Mouse (Mus musculus) ovary, postnatal 36 days (tissue): ENCODE measurements around the gene Msx2.

Experiments
- DNase-seq: peaks from one replicate; pipeline ENCODE4 v3.0.0; 2022; ENCODE audit warnings: low spot score, mixed read lengths

The Msx2 gene

GRCm38 (mm10) chr13:53465191-53465820 lies 7.6 kb downstream of the Msx2 start:
- DNase-seq: no peak

DNA sequence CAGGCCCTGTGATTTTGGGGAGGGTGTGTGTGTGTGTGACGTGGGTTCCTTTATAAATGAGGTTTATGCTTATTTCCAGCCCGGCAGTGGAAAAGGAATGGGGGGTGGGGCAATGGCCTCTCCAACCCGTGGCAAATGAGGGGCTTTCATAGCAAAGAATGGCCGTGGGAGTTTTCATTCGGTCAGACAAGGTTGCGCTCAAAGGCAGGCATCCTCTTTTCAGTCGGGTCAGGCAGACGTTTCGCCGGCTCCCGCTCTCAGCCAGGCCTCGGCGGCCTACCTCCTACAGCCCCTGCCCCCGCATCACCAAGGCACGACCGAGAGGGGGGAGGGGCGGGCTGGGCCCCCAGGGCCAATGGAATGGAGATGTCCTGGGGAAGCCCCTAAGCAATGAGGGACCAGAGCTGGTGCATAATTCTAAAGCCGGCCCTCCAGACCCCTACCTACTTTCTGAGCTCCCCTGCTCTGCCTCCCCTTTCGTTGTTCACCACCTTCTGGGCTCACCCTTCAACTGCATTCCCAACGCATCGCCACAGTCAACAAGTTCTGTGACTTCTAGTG lies 8.4 kb downstream of the Msx2 start:
- no peak for DNase-seq

DNA sequence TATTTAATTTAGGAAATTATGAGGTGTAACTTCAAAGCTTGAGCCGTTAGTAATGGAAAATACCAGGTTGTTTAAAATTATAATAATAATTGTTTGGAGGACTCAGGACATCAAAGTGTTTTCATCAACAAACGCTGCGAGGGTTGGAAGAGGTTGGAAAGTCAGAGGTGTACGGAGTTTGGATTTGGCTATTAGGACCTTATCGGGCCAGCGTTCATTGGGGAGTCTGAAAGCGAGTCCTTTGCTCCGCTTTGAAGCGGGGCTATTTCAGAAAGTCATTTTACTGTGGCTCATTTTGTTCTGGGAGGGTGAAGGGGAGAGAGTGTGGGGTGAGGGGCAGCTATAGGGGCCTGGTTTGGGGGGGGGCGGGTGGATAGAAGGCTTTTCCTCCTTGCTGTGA lies 8.9 kb downstream of the Msx2 start:
- DNase-seq: no peak

DNA sequence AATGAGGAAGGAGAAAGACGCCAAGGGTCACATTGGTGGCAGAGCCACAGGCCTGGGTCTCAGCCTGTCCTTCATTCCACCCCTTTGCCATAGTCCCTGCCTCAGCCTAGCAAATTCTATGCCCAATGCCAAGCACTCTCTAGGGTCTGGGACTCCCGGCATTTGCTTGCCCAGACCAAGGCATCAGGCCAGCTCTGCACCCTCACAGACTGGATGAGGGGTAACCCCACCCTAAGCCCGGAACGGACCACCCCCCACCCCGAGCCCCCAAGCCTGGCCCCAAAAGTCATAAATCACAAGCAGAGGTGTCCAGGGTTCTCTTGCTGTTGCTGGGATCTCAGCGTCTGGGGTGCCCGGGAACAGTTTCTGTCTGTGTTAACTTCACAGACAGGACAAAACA lies 9.8 kb downstream of the Msx2 start:
- DNase-seq: no peak

GRCm38 (mm10) chr13:53462649-53462970 lies 10.3 kb downstream of the Msx2 start:
- DNase-seq: no peak

GRCm38 (mm10) chr13:53461855-53462648 lies 10.8 kb downstream of the Msx2 start:
- DNase-seq: peak; percentile 51

- no peak for DNase-seq
Observed at GRCm38 (mm10) chr13:53461346-53461745, 11.5 kb downstream of the Msx2 start.

- DNase-seq: no peak
Observed at GRCm38 (mm10) chr13:53458766-53459165, 14.1 kb downstream of the Msx2 start.

GRCm38 (mm10) chr13:53454794-53455672 lies 17.8 kb downstream of the Msx2 start:
- DNase-seq: no peak

DNA sequence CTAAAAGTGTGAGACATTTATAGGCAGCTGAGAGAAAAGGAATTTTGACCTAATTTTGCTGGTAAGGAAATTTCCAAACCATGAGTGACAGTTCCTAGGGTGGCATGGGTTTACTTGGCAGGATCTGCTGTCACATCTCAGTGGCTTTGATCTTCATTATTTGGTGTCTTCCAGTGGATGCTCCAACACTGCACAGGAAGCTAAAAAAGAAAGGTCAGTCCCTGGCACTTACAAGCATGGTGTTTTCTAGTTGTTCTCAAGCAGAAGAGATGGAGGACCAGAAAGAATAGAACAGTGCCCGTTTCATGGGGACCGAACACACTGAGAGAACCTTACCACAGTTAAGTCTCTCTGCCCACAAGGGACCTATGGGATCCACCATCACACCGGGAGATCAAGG lies 18.9 kb downstream of the Msx2 start:
- DNase-seq: no peak

- DNase-seq: no peak
Observed at GRCm38 (mm10) chr13:53447609-53448008, 25.3 kb downstream of the Msx2 start.

DNA sequence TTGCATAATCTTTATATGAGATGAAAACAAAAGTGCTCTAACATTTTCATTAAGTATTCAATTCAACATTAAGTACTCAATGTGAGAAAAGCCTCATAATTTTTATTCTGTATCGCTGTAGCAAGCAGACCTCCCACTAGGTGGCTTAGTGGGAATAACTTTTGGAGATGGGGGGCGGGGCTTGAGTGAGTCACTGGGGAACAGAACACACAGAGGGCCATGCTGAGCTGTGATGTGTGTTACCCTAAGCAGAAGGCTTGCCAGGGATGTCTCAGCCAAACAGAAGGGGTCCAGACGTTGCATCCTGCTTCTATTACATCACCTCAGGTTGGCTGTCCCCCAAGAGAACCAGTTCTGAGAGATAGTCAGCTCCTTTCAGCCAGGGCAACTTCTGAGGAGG lies 29.3 kb downstream of the Msx2 start:
- DNase-seq: peak; percentile 27

GRCm38 (mm10) chr13:53442168-53442980 lies 30.5 kb downstream of the Msx2 start:
- no peak for DNase-seq

DNA sequence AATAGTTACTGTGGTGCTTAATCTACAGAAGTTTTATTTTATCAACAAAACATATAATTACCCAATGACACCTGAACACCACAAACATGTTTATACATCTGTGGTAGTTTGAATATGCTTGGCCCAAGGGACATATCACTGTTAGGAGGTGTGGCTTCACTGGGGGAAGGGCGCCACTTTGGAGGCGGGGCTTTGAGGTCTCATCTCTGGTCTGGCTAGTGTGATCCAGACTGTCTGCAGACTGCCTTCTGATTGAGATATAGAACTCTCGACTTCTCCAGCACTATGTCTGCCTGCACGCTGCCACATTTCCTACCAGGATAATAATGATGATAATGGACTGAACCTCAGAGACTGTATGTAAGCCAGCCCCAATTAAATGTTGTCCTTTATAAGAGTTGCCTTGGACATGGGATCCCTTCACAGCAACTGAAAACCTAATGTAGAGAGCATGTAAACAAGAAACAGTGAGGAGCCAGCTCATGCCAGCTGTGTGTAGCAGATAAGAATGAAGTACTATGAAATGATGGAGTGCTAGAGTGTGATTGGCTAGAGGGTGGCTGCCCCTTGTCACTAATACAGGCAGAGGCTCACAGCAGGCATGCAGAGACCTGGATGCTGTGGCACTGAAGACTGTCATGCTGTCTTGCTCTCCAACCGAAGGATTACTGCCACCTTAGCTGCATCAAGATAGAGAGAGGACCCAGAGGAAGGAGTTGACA lies 31.4 kb downstream of the Msx2 start:
- DNase-seq: no peak

DNA sequence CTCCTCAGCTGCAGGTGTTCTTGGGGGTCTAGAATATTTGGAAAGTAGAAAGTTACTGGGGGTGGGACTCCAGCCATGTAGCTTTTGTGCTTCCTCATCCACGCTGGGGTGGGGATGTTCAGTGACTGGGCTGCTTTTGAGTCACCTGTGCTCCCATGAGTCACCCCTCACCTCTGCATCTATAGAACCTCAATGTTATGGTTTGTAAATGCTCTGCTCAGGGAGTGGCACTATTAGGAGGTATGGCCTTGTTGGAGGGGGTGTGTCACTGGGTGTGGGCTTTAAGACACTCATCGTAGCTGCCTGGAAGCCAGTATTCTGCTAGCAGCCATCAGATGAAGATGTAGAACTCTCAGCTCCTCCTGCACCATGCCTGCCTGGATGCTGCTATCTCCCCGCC lies 32.9 kb downstream of the Msx2 start:
- no peak for DNase-seq

GRCm38 (mm10) chr13:53426507-53426906 lies 46.4 kb downstream of the Msx2 start:
- peak; percentile 72 for DNase-seq

DNA sequence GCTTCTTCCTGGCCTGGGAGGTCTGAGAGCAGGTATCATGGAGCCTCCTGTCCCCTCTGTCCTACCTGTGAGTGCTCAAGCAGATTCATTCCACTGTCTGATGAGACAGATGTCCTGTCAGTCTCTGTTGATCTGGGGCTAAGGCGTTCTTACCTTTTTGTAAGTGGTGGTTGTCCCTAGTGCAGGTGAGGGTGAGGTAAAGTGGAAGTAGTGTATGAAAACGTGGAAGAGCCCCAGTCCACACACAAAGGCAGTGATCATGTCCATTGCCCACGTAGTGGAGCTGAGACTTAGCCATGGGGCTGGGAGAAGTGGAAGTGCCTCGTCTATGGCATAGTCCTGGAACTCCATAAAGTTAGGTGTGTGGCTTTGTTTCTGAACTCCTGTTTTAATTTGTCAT lies 51.7 kb downstream of the Msx2 start:
- DNase-seq: no peak

- DNase-seq: no peak
Observed at GRCm38 (mm10) chr13:53420741-53421140, 52.1 kb downstream of the Msx2 start.

DNA sequence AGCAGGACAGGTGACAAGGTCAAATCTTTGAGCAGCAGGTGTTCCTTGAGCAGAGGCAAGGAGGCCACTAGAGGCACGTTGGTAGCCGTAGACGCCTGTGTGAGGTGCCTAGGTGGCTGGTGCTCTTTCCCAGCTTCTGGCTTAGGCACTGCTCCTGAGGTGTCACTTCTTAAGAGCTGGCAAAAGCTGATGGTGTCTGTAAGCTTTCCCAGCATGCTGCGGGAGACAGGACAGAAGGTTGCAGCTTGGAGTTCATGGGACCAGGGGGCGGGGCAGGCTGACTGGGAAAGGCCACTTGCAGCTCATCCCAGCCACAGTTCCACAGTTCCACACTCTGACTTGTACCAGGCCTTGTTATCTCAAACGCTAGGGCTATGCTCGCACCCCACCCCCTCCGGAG lies 53.2 kb downstream of the Msx2 start:
- no peak for DNase-seq

- DNase-seq: no peak
Observed at GRCm38 (mm10) chr13:53417701-53418100, 55.2 kb downstream of the Msx2 start.
